Mouse (Mus musculus): ENCODE measurements around the gene Cdh12. TPM values are rescaled to one million over a fixed set of nuclear protein-coding genes. Genes with fewer than 3 reads are reported as not detected.
"Not testable (repeated sequence)": the region's sequence is repeated elsewhere in the genome, so short reads cannot be mapped to it uniquely, and the experiment has no call there.

Gene Cdh12
- polyA plus RNA-seq, 1 experiment from 2014 or later = 0.27 TPM

DNA sequence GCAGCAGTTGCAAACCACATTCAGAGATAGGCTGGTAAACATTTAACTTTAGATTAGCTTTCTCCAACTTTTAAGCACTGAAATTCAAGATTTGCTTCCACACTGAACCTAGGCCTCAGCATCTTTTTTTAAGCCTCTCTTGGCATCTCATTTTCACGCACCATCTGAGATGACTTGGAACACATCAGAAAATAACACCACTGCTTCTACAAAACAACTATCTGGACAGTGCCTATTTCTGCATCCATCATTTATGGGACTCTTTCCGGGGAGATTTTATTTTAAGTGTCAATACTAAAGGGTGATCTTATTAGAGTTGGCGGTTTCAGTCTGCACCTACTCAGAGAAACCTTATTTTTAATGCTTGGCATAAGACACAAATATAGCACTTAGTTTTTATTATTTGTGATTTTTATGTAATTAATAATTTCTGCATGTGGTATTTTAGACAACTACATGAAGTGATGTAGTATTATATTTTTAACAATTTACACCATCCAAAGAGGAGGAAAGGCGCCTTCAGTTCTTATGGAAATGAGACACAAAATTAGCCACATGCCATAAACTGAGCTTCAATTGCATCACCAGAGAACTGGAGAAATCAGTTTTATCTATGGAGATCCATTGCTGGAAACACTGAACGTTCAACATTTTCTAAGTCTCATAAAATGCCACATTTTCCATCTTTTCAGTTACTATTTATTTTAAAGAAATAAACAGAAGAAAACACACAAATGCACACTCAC lies 906.5 kb downstream of the Cdh12 start:
- Histone ChIP-seq H3K36me3 (no peaks in the 10 kb centered on the region), H3K4me3 (no peak overlapping the region), H3K4me1 (no peaks in the 10 kb centered on the region), H3K27ac (replicated peaks) (no peak overlapping the region), H3K27me3 (ENCODE audit: low read depth, poor library complexity, severe bottlenecking) (no peaks in the 10 kb centered on the region), H3K9me3 (replicated peaks) (no peaks in the 10 kb centered on the region)
- WGBS = 91% methylated on average over 5 of the region's 5 CpGs
- no peak for DNase-seq (ENCODE audit: low spot score)

DNA sequence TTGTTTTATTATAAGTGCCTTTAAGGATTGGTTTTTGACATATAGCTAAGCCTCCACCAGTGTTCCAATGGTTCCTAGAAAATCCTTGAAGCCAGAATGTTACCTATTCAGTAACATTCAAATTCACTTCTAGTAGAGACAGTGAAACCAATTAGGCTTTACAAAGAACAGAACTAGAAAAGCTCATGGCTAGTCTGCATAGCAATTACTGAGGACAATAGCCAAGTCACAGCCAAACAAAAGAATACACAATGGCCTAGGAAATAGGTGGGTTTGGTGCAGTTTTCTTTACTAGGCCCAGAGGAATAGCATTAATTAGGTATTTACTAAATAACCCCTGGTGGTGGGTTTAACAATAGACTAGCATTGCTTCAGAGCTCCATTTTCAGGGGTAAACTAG lies 917.3 kb downstream of the Cdh12 start:
- Histone ChIP-seq H3K36me3 (no peaks in the 10 kb centered on the region), H3K27ac (replicated peaks) (no peak overlapping the region), H3K27me3 (ENCODE audit: low read depth, poor library complexity, severe bottlenecking) (no peaks in the 10 kb centered on the region), H3K4me3 (no peak overlapping the region), H3K4me1 (no peaks in the 10 kb centered on the region), H3K9me3 (replicated peaks) (no peaks in the 10 kb centered on the region)
- DNase-seq (ENCODE audit: low spot score) = no peak

DNA sequence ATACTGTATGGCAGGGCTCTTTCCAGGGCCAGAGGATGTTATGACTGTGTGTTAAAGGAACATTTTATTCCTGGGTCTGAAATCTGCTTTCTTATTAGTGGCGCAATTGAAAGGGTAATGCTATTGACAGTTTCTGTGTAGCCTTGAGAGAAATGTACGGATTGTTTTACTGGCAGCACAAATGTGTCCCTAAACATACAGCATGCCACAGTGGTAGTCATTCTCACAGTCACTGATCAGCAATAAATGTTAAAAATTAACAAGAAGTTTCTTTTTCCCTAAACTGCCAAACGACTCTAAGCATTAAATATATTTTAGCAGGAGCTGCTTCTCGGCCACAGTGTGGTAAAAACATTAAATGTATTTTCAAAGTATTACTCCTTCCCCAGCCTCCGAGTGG lies 926.4 kb downstream of the Cdh12 start:
- Histone ChIP-seq H3K27me3 (ENCODE audit: low read depth, poor library complexity, severe bottlenecking) (no peaks in the 10 kb centered on the region), H3K27ac (replicated peaks) (no peak overlapping the region), H3K4me1 (no peaks in the 10 kb centered on the region), H3K36me3 (no peaks in the 10 kb centered on the region), H3K9me3 (replicated peaks) (no peaks in the 10 kb centered on the region), H3K4me3 (no peak overlapping the region)
- 88% methylated on average over 5 of the region's 5 CpGs for WGBS
- no peak for DNase-seq (ENCODE audit: low spot score)

DNA sequence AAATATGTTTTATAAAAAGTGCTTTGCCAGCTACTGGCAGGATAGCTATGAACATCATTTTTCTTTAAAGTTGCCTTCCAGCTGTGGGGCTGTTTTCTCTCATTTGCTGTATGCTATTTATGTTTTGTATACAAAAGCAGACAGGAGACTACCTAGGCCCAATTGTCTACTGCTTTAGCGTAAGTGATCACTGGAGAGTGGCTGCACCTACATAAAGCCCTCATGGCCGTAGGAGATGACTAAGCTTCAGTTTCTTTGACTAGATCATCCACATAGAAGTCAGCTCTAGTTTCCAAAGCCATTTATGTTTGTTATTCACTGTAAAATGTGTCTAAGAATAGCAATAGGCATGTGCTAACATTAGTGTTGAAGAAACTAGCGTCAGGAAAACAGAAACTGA lies 926.8 kb downstream of the Cdh12 start:
- 86% methylated on average over 3 of the region's 3 CpGs for WGBS
- Histone ChIP-seq H3K4me1 (no peaks in the 10 kb centered on the region), H3K27me3 (ENCODE audit: low read depth, poor library complexity, severe bottlenecking) (no peaks in the 10 kb centered on the region), H3K27ac (replicated peaks) (no peak overlapping the region), H3K9me3 (replicated peaks) (no peaks in the 10 kb centered on the region), H3K4me3 (no peak overlapping the region), H3K36me3 (no peaks in the 10 kb centered on the region)
- no peak for DNase-seq (ENCODE audit: low spot score)

DNA sequence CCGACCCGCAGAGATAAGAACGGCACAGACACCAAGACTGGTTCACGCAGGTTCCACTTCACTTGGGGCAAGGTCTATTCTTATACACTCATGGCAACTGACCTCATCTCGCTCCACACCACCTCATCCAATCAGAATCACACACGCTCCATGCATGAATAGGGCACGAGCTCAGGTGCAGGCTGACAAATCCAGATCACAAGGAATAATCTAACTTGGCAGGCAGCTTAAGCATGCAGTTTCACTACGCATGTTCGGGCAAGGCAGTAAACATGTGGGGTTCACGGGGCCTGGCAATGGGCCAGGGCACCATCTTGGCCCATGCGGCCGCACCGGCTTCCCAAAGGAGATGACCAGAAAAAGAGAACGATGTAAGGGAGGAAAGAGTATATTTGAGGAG lies 942.4 kb downstream of the Cdh12 start:
- 93% methylated on average over 14 of the region's 14 CpGs for WGBS
- H3K27ac ChIP-seq (replicated peaks) = not testable (repeated sequence)

DNA sequence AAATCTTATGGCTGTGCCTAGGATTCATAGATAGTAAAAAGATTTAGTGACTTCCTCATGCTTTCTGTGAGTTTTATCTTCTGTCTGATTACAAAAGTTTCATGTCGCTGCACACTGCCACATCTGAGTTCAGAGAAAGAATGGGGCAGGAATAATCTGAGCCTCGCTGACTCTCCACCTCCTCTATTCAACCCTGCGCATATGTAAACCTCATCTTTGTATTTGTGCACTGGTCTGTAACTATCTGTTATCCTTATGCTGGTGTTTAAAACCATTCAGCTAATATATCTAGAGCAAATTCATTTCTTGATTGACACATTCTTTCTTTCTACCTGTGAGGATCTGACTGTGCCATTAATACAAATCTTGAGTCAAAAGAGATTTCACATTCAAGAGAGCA lies 944.0 kb downstream of the Cdh12 start:
- H3K27me3 ChIP-seq (ENCODE audit: low read depth, poor library complexity, severe bottlenecking) = no peaks in the 10 kb centered on the region
- DNase-seq (ENCODE audit: low spot score) = no peak
- no peak overlapping the region for H3K27ac ChIP-seq (replicated peaks)
- H3K9me3 ChIP-seq (replicated peaks) = no peaks in the 10 kb centered on the region
- WGBS = 27% methylated on average over 3 of the region's 3 CpGs
- no peak overlapping the region for H3K4me3 ChIP-seq
- peaks cover 15% of the 10 kb centered on the region for H3K4me1 ChIP-seq
- H3K36me3 ChIP-seq = no peaks in the 10 kb centered on the region

More for the DNA sequence above, 942.4 kb downstream of the Cdh12 start:
- H3K4me1 ChIP-seq = peaks cover 15% of the 10 kb centered on the region
- not testable (repeated sequence) for H3K9me3 ChIP-seq (replicated peaks); H3K4me3 ChIP-seq; H3K36me3 ChIP-seq; DNase-seq (ENCODE audit: low spot score); H3K27me3 ChIP-seq (ENCODE audit: low read depth, poor library complexity, severe bottlenecking)

DNA sequence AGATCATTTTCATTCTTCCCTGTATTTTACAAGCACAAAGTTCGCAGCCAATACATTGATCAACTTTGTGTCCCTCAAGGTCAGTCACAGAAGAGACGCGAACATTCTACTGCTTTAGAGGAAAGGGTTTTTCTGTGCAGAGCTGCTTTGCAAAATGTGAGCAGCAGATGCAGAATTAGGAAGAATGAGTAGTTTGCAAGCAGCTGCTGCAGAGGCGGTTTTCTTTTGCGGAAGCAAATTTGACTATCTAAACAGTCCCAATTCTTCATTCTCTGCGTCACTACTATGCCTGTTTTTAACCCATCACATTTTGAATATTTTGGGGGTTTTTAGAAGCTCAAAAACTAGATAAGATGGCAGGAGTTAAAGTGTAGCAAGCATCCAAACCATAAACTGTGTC lies 956.1 kb downstream of the Cdh12 start:
- no peak for DNase-seq (ENCODE audit: low spot score)
- Histone ChIP-seq H3K4me1 (no peaks in the 10 kb centered on the region), H3K9me3 (replicated peaks) (no peaks in the 10 kb centered on the region), H3K4me3 (no peak overlapping the region), H3K27ac (replicated peaks) (no peak overlapping the region), H3K27me3 (ENCODE audit: low read depth, poor library complexity, severe bottlenecking) (no peaks in the 10 kb centered on the region), H3K36me3 (no peaks in the 10 kb centered on the region)
- 84% methylated on average over 6 of the region's 6 CpGs for WGBS

DNA sequence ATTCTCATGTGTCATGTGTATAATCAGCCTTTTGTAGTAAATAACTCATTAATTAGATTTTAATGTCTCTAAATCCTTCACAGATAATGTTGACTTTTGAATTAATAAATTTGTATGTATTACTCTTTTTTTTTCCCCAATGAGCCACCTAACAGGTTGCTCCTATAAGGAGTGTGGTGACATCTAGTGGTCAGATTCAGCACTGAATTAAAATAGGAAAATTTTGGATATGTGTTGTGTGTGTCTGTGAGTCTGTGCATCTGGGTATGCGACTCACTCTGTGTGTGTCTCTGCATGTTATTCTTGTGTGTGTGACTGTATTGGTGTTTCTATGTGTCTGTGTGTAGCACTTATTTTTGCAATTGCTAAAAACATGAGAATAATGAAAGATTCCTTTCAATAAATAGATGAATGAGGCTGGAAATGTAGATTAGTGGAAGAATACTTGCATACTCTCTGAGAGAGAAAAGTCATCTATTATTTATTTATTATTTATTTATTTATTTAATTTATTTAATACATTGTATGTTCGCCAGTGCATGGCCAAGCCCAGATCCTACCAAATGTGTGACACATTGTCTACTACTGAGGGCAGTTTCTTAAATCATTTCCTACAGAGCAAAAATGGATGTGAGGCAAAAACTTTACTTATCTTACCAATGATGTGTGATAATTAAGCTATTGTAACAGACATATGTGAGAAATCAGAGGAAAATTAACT lies 958.4 kb downstream of the Cdh12 start:
- Histone ChIP-seq H3K4me1 (no peaks in the 10 kb centered on the region), H3K4me3 (no peak overlapping the region), H3K27ac (replicated peaks) (no peak overlapping the region), H3K27me3 (ENCODE audit: low read depth, poor library complexity, severe bottlenecking) (no peaks in the 10 kb centered on the region), H3K36me3 (no peaks in the 10 kb centered on the region), H3K9me3 (replicated peaks) (no peaks in the 10 kb centered on the region)
- 63% methylated on average over 2 of the region's 2 CpGs for WGBS
- DNase-seq (ENCODE audit: low spot score) = no peak

DNA sequence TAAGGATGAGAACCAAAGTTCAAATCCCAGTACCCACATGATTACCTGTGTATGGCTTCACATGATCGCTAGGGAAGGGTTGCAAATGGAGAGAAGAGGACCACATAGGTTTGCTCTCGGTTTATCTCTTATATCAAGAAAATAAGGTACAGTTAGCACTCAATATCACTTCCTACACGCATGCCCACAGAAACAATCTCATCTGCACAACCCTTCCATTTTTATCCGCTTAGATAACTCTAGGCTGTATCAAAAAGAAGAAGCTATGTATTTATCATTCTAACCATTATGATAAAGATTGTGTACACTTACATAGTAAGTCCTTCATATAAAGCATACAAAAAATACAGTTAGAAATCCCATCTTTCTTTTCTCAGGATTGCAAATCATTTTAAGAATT lies 988.3 kb downstream of the Cdh12 start:
- 90% methylated on average over 4 of the region's 4 CpGs for WGBS
- no peak overlapping the region for H3K4me3 ChIP-seq
- H3K27ac ChIP-seq (replicated peaks) = no peak overlapping the region
- H3K36me3 ChIP-seq = no peaks in the 10 kb centered on the region
- peaks cover 5% of the 10 kb centered on the region for H3K4me1 ChIP-seq
- no peak for DNase-seq (ENCODE audit: low spot score)
- no peaks in the 10 kb centered on the region for H3K27me3 ChIP-seq (ENCODE audit: low read depth, poor library complexity, severe bottlenecking)
- no peaks in the 10 kb centered on the region for H3K9me3 ChIP-seq (replicated peaks)

DNA sequence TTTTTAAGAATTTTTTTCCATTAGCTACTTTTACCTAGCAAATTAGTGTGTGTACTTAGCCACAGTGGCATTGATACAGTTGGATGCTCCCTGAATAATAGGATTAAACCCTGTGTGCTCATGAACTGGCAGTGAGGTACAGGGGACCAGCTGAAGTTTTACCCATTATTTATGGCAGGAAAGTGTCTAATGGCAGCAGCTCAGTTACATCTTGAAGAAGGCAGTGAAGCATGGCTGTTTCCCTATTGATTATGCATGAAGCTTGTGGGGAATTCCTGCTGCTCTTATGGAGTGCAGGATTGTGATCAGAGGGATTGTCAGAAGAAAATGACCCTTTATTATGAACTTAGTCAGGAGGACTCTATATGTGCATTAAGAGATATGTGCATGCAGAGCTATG lies 988.9 kb downstream of the Cdh12 start:
- Histone ChIP-seq H3K9me3 (replicated peaks) (no peaks in the 10 kb centered on the region), H3K4me1 (peaks cover 5% of the 10 kb centered on the region), H3K4me3 (no peak overlapping the region), H3K27me3 (ENCODE audit: low read depth, poor library complexity, severe bottlenecking) (no peaks in the 10 kb centered on the region), H3K36me3 (no peaks in the 10 kb centered on the region), H3K27ac (replicated peaks) (no peak overlapping the region)
- no peak for DNase-seq (ENCODE audit: low spot score)

DNA sequence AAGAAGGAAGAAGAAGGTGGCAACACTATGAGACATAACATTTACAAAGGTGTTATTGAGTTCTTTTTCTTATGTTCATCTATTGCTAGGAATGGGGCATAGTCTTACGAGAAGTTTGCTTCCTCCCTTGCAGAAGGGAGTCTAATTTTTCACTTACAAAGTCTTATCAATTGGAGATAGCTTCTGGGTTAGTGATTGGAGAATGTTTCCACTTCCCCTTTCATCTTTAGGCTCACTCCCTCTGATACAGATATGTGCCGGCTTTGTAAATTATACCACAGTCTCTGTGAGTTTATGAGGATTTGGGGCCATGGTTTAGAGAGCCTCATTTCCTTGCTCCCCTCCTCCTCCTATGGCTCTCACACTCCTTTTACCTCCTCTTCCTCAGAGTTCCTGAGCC lies 1009.0 kb downstream of the Cdh12 start:
- DNase-seq (ENCODE audit: low spot score) = no peak

DNA sequence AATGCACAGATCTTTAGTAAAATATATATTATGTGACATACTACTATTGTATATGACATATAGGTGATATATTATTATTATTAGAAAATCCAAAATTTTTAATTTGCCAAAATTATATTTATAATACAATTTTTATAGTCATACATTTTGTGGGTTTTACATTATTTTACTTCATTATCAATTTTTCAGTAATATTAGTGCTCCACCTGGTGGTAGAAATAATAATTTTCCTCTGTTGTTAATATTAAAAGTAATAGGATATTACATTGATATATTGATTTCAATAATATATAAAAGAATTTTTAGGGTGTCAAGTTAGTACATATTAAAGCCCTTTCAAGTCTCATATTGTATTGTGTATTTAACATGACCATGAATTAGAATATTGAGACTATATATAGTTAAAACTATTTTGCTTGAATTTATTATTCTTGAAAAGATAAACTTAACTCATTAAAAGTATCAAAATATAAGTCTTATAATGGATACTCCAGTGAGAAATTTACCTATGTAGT lies 1070.3 kb downstream of the Cdh12 start:
- Histone ChIP-seq H3K27ac (replicated peaks) (no peak overlapping the region), H3K36me3 (no peaks in the 10 kb centered on the region), H3K4me1 (no peaks in the 10 kb centered on the region), H3K27me3 (ENCODE audit: low read depth, poor library complexity, severe bottlenecking) (no peaks in the 10 kb centered on the region), H3K4me3 (no peak overlapping the region), H3K9me3 (replicated peaks) (no peaks in the 10 kb centered on the region)
- no peak for DNase-seq (ENCODE audit: low spot score)

More for the DNA sequence above, 1009.0 kb downstream of the Cdh12 start:
- Histone ChIP-seq H3K4me3 (no peak overlapping the region), H3K9me3 (replicated peaks) (no peaks in the 10 kb centered on the region), H3K27ac (replicated peaks) (no peak overlapping the region), H3K36me3 (no peaks in the 10 kb centered on the region), H3K27me3 (ENCODE audit: low read depth, poor library complexity, severe bottlenecking) (no peaks in the 10 kb centered on the region), H3K4me1 (no peaks in the 10 kb centered on the region)
- WGBS = 83% methylated on average over 2 of the region's 2 CpGs

DNA sequence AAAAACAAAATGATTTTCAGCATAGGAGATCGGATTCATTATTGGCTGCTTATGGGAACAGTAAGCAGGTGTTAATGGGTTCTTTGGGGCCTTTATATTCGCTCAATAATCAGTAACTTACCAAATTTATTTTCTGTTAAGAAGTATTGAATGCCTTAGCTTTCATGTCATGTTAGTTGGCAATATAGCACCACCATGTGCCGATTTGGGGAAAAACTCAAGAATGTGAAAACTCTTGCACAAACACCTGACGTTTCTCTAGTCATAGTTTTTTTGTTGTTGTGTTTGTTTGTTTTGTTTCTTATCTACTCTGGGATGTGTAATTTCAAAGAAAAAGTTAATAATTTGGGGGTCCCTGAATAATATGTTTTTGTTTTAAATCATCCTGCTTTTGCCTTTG lies 1081.7 kb downstream of the Cdh12 start:
- DNase-seq (ENCODE audit: low spot score) = no peak
- Histone ChIP-seq H3K9me3 (replicated peaks) (no peaks in the 10 kb centered on the region), H3K36me3 (no peaks in the 10 kb centered on the region), H3K4me1 (no peaks in the 10 kb centered on the region), H3K4me3 (no peak overlapping the region), H3K27me3 (ENCODE audit: low read depth, poor library complexity, severe bottlenecking) (no peaks in the 10 kb centered on the region), H3K27ac (replicated peaks) (no peak overlapping the region)
- WGBS = 68% methylated on average over 4 of the region's 4 CpGs
